Mouse (Mus musculus) layer of hippocampus, adult 9-10 months (tissue): ENCODE measurements around the gene Gm5129.
"Not testable (repeated sequence)": the region's sequence is repeated elsewhere in the genome, so short reads cannot be mapped to it uniquely, and the experiment has no call there.

Experiments used
- DNase-seq: peaks from one replicate; pipeline ENCODE4 v3.0.0; 2022; ENCODE audit warnings: low spot score

The Gm5129 gene

GRCm38 (mm10) chr5:29735557-29736061 is at the start of gene Gm5129, which contains the start of gene Dnajb6:
TSS of gene Gm5129 (minus strand) at chr5:29735936.
TSS of gene Dnajb6 (plus strand) at chr5:29735688.
- DNase-seq = peak; percentile 95

DNA sequence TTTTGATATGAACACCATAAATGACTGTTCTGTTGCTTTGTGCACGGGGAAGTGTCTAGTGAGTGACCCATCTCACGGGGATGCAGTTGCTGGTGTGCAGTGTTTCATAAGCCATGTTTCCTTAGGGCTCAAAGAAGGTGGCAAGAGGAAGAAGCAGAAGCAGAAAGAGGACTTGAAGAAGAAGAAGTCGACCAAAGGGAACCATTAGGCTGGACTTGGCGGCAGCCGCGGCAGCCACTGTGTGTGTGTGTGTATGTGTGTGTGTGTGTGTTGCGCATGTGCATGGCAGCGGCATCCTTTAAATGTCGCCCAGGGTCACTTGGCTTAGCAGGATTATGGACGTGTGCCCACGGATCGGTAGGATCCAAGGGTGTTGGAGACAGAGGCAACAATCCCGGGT is 49.2 kb upstream of the Gm5129 start:
- DNase-seq = not testable (repeated sequence)

DNA sequence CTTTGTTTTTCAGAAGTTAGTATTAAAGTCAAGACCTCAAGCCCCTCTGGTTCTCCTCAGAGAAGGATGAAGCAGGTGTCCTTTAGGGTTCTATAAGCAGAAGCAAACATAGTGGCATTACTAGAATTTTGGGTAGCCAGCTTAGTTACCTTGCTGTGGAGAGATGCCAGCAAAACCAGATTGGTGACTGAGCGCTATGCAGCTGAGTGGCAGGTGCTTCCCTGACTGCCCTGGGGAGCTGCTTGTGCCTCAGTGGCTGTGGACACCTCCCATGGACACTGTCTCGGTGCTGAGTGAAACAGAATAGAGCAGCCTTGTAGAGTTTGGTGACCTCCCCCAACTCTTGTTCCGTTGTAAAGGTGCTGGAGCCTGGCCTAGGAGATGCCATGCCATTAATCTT is 46.5 kb upstream of the Gm5129 start:
- no peak for DNase-seq

DNA sequence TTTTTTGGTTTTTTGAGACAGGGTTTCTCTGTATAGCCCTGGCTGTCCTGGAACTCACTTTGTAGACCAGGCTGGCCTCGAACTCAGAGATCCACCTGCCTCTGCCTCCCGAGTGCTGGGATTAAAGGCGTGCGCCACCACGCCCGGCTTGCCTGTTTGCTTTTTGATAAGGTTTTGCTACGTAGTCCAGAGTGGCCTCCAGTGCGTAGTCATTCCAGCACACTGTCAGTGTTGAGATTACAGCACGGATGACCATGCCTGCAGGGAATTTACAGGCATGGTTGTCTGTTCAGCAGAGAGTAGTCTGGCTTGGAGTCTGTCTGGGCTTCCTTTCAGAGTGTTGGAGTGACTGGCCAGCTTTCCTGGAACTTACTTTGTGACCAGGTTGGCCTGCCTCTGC is 44.0 kb upstream of the Gm5129 start:
- DNase-seq = not testable (repeated sequence)

DNA sequence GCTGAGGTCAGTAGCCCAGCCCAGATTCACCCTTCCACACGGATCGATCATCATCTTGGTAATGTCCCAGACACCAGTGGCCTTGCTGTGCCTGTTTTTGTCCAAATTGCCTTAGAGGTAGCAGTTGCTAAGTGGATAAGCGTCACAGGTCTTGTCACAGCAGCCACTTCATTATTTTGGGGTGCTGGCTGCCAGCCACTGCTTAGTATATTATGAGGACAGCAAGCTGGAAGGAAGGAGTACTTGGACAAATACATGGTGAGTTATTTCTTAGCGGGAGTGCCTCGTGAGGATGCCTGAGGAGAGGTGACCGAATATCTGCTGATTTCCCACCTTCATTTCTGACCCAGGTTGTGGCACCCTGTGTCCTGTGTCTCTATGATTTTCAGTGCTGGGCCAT is 42.3 kb upstream of the Gm5129 start:
- DNase-seq = no peak

DNA sequence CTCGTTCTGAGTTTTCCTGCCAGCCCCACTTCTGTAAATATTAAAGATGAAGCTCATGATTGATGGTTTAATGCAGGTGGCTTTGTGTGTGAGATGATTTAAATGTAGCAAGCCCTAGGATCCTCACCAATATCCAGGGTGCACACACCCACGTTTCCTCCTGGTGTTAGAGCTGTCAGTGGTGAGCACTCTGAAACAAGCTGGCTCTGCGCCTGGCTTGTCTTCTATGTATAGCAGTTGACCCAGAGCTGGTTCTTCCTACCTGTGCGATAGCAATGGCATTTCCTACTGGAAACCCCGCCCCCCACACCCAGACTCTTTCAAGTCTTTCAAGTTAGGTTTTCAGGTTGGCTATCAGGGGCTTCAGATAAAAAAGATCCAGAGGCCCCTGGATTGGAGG is 39.7 kb upstream of the Gm5129 start:
- no peak for DNase-seq

- DNase-seq = no peak
Observed at GRCm38 (mm10) chr5:29773460-29774150, 37.9 kb upstream of the Gm5129 start.

DNA sequence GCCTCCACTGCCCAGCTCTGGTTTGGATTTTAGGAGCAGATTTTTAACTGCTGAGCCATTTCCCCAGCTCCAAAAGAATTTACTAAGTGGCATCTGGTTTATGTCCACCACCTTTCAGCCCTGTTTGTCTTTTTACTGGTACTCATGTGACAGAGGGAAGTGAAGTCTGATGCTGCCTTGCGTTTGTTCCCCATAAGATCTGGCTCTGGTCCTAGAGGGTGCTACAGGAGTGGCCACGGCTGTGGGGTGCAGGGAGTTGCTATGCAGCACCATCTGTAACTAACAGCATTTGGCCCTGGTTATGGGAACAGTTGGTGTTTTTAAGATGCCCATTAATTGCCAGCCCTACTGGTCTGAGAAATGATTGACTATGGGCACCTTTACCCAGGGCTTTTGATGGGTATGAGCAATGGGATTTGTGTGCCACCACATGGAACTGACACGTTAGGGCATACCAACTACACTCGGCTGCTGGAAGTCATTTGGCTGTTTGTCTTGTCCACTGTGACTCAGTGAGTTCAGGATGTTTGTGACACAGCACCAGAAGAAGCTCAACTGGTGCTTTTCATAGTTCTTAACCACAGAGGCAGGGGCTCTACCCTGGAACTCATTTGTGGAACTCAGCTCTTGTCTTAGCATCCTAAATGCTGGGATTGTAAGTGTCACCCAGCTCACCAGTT is 37.1 kb upstream of the Gm5129 start:
- DNase-seq = no peak

DNA sequence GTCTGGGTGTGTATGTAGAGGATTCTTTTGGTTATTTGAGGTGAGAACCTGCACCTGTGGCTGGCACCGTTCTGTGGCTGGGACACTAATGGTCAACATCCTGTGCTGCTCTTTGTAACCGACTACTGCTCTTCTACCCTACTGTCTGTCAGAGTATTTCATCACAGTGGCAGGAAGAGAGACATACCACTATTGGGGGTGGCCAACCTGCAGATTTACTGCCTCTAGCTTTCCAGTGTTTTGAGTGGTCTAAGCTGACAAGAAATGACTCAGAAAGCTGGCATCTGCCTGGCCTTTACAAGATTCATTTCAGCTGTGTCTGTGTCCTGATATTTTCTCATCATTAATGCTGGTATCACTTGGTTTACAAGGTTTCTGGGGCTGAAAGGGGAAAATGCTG is 36.3 kb upstream of the Gm5129 start:
- DNase-seq = no peak

DNA sequence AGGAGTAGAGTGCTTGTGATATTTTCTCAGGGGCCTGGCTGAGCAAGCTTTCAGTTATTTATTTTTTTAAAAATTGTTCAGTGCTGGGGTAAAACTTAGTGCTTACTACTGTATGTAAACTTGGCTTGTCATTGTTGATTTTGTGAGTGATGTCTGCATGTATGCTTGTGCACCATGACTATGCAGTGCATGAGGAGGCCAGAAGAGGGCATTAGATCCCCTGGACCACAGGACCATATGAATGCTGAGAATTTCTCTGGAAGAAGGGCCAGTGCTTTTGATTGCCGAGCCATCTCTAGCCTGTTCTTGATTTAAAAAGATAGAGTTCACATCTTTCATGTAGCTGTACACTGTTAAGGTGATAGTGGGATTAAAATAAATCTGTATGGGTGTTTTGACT is 35.2 kb upstream of the Gm5129 start:
- no peak for DNase-seq

GRCm38 (mm10) chr5:29759318-29759717 is 23.6 kb upstream of the Gm5129 start:
- no peak for DNase-seq

DNA sequence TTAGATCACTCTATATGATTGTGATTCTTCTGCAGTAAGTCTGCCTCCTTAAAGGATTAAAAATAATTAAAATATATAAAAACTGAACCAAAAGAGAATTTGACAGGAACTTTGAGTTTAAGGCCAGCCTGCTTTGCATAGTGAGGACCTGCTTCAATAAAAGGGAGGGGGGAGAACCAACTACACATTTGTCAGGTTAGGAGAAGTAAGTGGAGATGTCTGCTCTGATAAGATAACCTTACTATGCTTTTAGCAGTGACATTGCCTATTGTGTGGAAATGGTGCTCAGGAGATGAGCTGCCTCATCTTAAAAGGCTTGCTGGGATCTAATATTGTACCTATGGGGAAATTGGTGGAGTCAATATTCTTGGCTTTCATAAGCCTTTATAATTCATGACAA is 17.2 kb upstream of the Gm5129 start:
- no peak for DNase-seq

- DNase-seq = no peak
Observed at GRCm38 (mm10) chr5:29751306-29751705, 15.6 kb upstream of the Gm5129 start.

GRCm38 (mm10) chr5:29747661-29748060 is 11.9 kb upstream of the Gm5129 start:
- DNase-seq = no peak

- DNase-seq = no peak
Observed at GRCm38 (mm10) chr5:29741093-29741492, 5.4 kb upstream of the Gm5129 start.

- no peak for DNase-seq
Observed at GRCm38 (mm10) chr5:29740651-29741050, 4.9 kb upstream of the Gm5129 start.

DNA sequence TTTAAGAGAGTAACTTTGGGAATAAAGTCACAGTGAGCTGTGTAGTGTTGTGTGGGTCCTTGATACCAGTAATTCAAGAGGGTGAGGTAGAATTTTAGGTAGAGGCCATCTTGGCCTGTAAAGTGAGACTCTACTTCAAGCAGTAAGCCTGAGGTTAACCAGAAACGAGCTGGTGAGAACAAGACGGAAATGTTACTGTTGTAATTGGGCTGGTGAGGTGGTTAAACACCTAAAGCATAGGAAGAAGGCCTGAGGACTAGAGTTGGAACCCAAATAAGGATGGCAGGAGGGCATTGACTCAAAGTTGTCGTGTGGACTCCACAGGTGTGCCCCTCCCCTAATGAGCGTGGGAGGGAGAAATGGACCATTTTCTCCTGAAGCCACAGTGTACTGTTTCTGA is 2.3 kb upstream of the Gm5129 start:
- DNase-seq = no peak

DNA sequence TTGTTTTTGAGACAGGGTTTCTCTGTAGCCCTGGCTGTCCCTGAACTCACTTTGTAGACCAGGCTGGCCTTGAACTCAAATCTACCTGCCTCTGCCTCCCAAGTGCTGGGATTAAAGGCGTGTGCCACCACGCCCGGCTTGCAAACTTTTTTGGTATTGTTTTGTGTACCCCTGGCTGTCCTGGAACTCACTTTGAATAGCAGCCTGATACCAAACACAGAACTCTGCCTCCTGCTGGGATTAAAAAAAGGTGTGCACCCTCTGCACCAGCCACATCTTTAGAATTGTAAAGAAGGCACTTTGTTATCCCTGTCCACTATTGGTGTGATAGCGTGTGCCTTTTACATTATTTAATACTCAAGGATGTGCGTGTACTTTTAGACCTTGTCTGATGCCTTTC is 1.7 kb upstream of the Gm5129 start:
- no peak for DNase-seq

- DNase-seq = no peak
Observed at GRCm38 (mm10) chr5:29736942-29737341, 1.2 kb upstream of the Gm5129 start.

DNA sequence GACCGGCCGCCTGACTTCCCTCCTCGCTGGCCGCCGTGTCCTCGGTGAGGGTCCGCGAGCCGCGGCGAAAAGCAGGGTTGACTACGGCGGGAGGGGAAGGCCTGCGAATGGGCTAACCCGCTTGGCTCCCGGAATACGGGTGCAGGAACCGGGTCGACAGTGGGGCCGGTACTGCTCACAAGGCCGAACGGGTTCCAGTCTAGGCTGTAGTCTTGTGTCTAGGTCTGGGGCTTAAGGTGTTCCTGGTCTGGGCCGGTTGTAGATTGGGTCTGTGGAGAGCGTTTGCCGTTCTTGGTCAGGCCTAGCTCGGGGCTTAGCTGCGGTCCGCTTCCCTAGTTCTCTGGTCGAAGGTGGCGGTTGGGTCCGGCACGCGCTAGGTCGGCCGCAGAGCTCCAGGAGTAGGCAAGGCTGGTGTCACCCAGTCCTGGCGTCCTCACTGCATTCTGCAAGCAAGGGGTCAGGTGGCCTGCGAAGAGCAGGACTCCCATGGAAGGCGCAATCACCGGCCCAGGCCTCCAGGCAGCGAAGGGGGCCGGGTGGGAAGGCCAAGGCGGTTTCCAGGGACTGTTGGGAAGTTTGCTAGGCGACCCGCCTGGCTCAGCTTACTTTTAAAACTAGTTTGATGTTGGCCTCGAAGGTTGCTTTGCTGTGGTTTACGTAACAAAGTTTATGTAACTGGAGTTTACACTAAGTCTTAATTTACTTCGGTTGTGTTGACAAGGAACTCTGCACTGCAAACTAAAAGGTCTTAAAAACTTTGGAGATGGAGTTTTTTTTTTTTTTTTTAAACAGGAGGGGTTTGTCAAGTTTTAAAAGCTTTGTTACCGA is 551 bp upstream of the Gm5129 start:
- no peak for DNase-seq

- DNase-seq = no peak
Observed at GRCm38 (mm10) chr5:29734831-29735510, 765 bp downstream of the Gm5129 start.

- DNase-seq = not testable (repeated sequence)
Observed at GRCm38 (mm10) chr5:29726070-29726469, 9.7 kb downstream of the Gm5129 start.
